Mouse (Mus musculus) thymus, postnatal 0 days (tissue): ENCODE measurements around the gene Ddx18. TPM values are rescaled to one million over a fixed set of nuclear protein-coding genes. Genes with fewer than 3 reads are reported as not detected.

ENCODE experiments used
- DNase-seq: peaks from one replicate; pipeline ENCODE4 v3.0.0-alpha.2; 2015; ENCODE audit warnings: low spot score
- polyA plus RNA-seq: library from polyadenylated mRNA; unstranded; fragments of >200 nt; fragmentation: Nextera tagmentation; extraction: Ambion mirVana; gene quantifications from 2 replicates; pipeline ENCODE4 v1.2.1, GENCODE M21; 2015

The Ddx18 gene
- polyA plus RNA-seq, 1 experiment from 2014 or later = 117 TPM

DNA sequence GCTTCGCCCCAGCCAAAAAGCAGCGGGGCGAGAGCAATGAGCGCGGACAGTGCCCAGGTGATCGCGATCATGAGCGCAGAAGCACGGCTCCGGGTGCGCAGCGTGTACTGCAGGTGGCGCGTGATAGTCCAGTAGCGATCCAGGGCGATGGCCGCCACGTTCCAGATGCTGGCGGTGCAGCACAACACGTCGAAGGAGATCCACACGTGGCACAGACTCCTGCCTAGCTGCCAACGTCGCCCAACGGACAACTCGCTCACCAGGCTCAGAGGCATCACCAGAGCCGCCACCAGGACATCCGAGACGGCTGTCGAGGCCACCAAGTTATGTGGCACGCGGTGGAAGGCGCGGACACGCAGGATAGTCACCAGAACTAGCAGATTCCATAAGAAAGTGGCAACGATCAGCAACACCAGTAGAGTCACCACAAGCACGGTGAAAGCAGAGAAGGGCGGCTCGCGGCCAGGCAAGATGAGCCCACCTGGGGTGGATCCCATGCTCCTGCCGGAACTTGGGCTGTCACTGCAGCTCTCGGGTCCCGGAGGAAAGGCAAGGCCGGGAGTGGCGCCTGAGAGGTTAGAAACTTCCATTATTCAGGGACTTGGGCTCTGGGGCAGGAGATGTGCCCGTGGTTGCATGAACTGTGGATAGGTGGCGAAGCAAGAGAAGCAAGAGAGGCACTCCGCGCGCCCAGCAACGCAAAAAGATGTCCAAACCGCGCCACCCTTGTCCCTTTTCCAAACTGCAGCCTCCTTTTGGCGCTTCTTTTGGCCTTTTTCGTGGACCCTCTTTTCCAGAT, 40.0 kb downstream of the Ddx18 start:
- no peak for DNase-seq

DNA sequence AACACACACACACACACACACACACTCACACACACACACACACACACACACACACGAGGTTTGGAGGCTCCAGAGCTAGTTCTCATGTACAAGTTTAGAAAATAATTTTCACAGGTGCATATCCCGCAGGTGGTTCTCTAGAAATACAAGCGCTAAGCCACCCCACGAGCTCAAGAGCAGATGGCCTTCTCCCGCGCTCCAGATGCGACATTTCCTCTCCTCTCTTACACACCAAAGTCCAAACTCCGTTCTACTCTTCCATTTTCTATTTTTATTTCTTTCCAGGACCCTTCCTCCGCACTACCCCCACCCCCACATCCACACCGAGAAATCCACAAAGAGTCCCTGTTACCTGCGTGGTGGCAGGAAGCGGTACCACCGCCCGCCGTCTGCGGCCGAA, 40.7 kb downstream of the Ddx18 start:
- no peak for DNase-seq

DNA sequence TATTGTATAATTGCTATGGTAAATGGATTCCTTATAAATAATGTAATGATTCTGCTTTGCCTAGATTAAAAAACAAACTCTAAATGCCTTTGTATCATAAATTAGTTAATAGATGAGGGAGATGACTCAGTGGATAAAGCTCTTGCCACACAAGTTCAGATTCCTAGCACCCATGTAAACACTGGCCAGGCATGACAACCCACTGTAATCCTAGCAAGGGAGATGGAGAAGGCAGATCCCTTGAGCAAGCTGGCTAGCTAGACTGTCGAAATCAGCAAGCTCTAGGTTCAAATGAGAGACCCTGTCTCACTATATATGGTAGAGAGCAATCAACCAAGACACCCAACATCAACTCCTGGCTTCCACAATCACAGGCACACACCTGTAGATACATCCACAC, 49.2 kb downstream of the Ddx18 start:
- no peak for DNase-seq

DNA sequence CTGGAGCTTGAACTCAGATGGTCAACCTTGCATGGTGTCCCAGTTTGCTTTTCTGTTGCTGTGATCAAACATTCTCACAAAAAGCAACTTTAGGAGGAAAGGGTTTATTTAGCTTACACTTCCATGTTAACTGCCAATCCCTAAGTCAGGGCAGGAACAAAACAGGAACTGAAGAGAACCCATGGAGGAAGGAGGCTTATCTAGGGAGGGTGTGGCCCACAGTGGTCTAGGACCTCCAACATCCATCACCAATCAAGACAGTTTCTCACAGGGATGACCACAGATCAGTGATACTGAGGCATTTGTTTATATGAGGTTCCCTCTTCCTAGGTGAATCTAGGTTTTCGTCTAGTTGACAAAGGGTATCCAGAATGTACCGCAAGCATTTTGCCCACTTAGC, 55.8 kb downstream of the Ddx18 start:
- no peak for DNase-seq

DNA sequence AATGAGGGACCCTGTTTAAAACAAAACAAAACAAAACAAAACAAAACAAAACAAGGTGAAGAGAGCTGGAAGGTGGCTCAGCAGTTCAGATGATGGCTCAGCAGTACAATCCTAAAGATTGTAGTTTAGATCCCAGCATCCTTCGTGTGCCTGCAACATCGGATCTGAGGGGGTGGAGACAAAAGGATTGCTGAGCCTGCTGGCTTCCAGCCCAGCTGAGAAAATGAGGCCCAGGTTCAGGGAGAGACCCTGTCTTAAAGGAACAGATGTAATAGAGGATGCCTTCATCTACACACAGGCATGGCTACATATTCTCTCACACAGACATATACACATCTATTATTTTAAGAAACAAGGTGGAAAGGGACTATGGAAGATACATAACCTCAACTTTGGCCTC, 56.6 kb downstream of the Ddx18 start:
- DNase-seq = no peak

DNA sequence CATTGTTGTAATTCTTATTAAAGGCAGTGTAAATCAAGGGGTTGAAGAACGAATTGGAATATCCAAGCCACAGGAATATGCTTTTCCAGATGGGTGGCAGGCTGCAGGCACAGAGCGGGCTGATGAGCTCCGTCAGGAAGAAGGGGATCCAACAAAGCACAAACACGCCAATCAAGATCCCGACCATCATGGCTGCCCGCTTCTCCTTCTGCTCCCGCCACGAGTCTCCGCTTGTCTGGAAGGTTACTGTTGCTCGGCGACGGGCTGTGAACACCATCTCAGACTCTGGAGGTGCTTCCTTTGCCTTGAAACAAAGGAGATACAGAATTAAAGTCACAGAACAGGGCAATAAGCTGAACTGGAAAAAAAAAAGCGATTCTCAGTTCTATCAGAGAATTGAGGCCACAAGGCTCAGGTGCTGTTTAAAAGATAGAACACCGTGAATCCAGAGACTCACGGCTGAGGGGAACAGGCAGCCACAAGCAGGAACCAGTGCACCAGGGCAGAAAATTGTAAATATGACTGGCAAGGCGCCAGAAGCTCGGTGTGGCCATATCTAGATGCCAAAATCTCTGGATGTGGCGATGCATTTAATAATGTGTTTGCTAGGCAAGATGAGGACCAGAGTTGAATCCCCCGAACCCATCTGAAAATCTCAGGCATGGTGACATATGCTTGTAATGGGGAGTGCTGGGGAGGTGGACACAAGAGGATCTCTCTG, 57.2 kb downstream of the Ddx18 start:
- DNase-seq = no peak

DNA sequence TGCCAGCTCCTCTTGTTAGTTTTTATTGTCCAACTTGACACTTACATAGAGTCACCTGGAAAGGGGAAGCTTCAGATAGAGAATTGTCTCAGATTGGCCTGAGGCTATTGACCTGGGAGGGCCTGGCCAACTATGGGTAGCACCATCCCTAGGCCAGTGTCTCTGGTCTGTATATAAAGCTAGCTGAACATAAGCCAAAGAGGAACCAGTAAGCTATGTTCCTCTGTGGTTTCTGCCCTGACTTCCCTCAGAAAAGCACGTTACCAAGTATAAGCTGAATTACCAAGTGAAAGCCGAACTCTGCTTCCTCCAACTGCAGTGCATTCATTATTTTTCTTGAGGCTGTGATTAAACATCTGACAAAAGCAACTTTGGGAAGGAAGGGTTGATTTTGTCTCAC, 59.1 kb downstream of the Ddx18 start:
- DNase-seq = no peak

Other genes starting within 250 kb of the Ddx18 start
- 43.0 and 45.0 TPM in 2 replicates for gene Insig2, start 235.4 kb downstream of the Ddx18 start, polyA plus RNA-seq
- 16.6 and 18.6 TPM in 2 replicates for gene Ccdc93, start 136.9 kb downstream of the Ddx18 start, polyA plus RNA-seq
- 0.07 TPM in 1 of 2 replicates, not detected in the other for gene Htr5b, start 39.5 kb downstream of the Ddx18 start, polyA plus RNA-seq